Mouse (Mus musculus): Measurements from ENCODE around the gene AI854703. TPM values are rescaled to one million over a fixed set of nuclear protein-coding genes. Genes with fewer than 3 reads are reported as not detected.

The AI854703 gene
- polyA plus RNA-seq, 1 experiment from 2014 or later = 7.1 TPM

- no peak overlapping the region for H3K27ac ChIP-seq
- H3K4me2 ChIP-seq (ENCODE audit: low read length) = no peak overlapping the region
- WGBS = 18% methylated on average over 4 of the region's 4 CpGs
- no peak overlapping the region for H3K4me3 ChIP-seq (replicated peaks; ENCODE audit: low read depth, low read length)
- no peaks in the 10 kb centered on the region for H3K4me1 ChIP-seq (replicated peaks; ENCODE audit: insufficient read depth, low read length)
- H3K36me3 ChIP-seq (ENCODE audit: insufficient read depth, low read length) = no peaks in the 10 kb centered on the region
- H3K9ac ChIP-seq (ENCODE audit: low read depth, low read length) = no peak overlapping the region
- ATAC-seq (replicated peaks; ENCODE audit: low FRiP score, low read depth) (no peak), DNase-seq (ENCODE audit: low spot score) (peak; percentile 89)
- H3K27me3 ChIP-seq (ENCODE audit: insufficient read depth, low read length) = no peaks in the 10 kb centered on the region
- peak; percentile 80 for TF ChIP-seq CTCF (IDR thresholded peaks at IDR 0.05; ENCODE audit: low read depth)
- H3K9me3 ChIP-seq (replicated peaks; ENCODE audit: low read length) = no peaks in the 10 kb centered on the region
Observed at GRCm38 (mm10) chr6:48642764-48643292, 16.3 kb downstream of the AI854703 start.

- no peak overlapping the region for H3K9ac ChIP-seq (ENCODE audit: low read depth, low read length)
- H3K27ac ChIP-seq = no peak overlapping the region
- DNase-seq (ENCODE audit: low spot score) (peak; percentile 89), ATAC-seq (replicated peaks; ENCODE audit: low FRiP score, low read depth) (0 out of 2 replicates have a peak, but pooled peaks have one; percentile 34)
- H3K9me3 ChIP-seq (replicated peaks; ENCODE audit: low read length) = no peaks in the 10 kb centered on the region
- no peaks in the 10 kb centered on the region for H3K36me3 ChIP-seq (ENCODE audit: insufficient read depth, low read length)
- H3K27me3 ChIP-seq (ENCODE audit: insufficient read depth, low read length) = no peaks in the 10 kb centered on the region
- H3K4me3 ChIP-seq (replicated peaks; ENCODE audit: low read depth, low read length) = no peak overlapping the region
- no peaks in the 10 kb centered on the region for H3K4me1 ChIP-seq (replicated peaks; ENCODE audit: insufficient read depth, low read length)
- WGBS = 7% methylated on average over 12 of the region's 12 CpGs
- TF ChIP-seq CTCF (IDR thresholded peaks at IDR 0.05; ENCODE audit: low read depth) = peak; percentile 87
- 0 out of 2 replicates have a peak overlapping the region, but pooled peaks have one; percentile 2 for H3K4me2 ChIP-seq (ENCODE audit: low read length)
Observed at GRCm38 (mm10) chr6:48645660-48646308, 19.2 kb downstream of the AI854703 start.

- Histone ChIP-seq H3K4me1 (replicated peaks; ENCODE audit: insufficient read depth, low read length) (no peaks in the 10 kb centered on the region), H3K9ac (ENCODE audit: low read depth, low read length) (no peak overlapping the region), H3K36me3 (ENCODE audit: insufficient read depth, low read length) (no peaks in the 10 kb centered on the region), H3K4me3 (replicated peaks; ENCODE audit: low read depth, low read length) (no peak overlapping the region), H3K27me3 (ENCODE audit: insufficient read depth, low read length) (no peaks in the 10 kb centered on the region), H3K27ac (no peak overlapping the region), H3K9me3 (replicated peaks; ENCODE audit: low read length) (no peaks in the 10 kb centered on the region), H3K4me2 (ENCODE audit: low read length) (no peak overlapping the region)
- ATAC-seq (replicated peaks; ENCODE audit: low FRiP score, low read depth) (no peak), DNase-seq (ENCODE audit: low spot score) (no peak)
- TF ChIP-seq CTCF (IDR thresholded peaks at IDR 0.05; ENCODE audit: low read depth) = no peak
- 83% methylated on average over 4 of the region's 4 CpGs for WGBS
Observed at GRCm38 (mm10) chr6:48646309-48646690, 19.7 kb downstream of the AI854703 start.

DNA sequence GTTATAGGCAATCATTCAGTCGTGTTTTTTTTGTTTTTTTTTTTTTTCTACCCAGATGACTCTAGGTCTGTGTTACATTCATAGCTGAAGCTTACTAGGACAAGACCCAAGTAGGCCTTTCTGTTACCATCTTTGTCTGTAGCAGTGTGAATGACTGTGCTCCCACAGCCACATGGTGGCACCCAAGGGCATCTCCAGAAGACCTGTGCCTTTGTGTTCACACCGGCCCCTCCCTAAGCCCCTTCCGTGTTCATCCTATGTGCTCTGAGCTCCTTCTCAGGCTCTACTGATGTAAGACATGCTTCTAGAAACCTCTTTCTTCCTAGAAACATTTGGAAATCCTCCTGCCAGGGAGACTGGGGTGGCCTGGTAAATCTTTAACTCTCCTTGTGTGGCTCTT, 20.4 kb downstream of the AI854703 start, which contains the start of gene Gimap8:
Gene Gimap8 (plus strand): TSS at position 240 of the 400 bp plus-strand sequence.
- DNase-seq (ENCODE audit: low spot score) (peak; percentile 67), ATAC-seq (replicated peaks; ENCODE audit: low FRiP score, low read depth) (0 out of 2 replicates have a peak, but pooled peaks have one; percentile 42)
- peak; percentile 71 for TF ChIP-seq CTCF (IDR thresholded peaks at IDR 0.05; ENCODE audit: low read depth)
- WGBS = 29% methylated on average over 3 of the region's 3 CpGs
- no peak within 1 kb of the TSS for H3K4me3 ChIP-seq (replicated peaks; ENCODE audit: low read depth, low read length)
- H3K27ac ChIP-seq = no peak within 1 kb of the TSS
- H3K4me2 ChIP-seq (ENCODE audit: low read length) = peak within 1 kb of the TSS; percentile 21; the same call in 1 of the 2 replicates
- no peaks in the 10 kb centered on the region for H3K9me3 ChIP-seq (replicated peaks; ENCODE audit: low read length)
- no peak within 1 kb of the TSS for H3K9ac ChIP-seq (ENCODE audit: low read depth, low read length)
- H3K36me3 ChIP-seq (ENCODE audit: insufficient read depth, low read length) = no peaks in the 10 kb centered on the region
- no peaks in the 10 kb centered on the region for H3K4me1 ChIP-seq (replicated peaks; ENCODE audit: insufficient read depth, low read length)
- H3K27me3 ChIP-seq (ENCODE audit: insufficient read depth, low read length) = no peaks in the 10 kb centered on the region

DNA sequence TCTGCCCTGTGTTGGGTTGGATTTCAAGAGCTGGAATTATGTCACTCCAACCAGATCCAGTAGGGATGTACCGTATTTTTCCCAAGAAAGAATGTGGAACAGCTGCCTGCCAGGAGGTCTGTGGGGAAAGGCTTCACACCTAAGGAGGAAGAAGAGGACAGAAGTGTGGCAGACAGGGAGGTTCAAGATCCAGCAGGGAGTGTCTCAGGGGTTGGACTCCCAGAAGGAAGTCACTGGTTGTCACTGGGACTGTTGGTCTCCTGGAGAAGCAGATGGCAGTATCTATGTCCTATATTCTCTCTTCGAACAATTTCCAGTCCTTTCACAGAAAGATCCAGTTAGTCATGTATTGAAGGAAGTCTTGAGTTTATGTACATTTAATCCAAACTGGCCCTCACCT, 21.0 kb downstream of the AI854703 start:
- H3K4me2 ChIP-seq (ENCODE audit: low read length) = peak overlapping the region; percentile 21; the same call in 1 of the 2 replicates
- 73% methylated on average over 2 of the region's 2 CpGs for WGBS

DNA sequence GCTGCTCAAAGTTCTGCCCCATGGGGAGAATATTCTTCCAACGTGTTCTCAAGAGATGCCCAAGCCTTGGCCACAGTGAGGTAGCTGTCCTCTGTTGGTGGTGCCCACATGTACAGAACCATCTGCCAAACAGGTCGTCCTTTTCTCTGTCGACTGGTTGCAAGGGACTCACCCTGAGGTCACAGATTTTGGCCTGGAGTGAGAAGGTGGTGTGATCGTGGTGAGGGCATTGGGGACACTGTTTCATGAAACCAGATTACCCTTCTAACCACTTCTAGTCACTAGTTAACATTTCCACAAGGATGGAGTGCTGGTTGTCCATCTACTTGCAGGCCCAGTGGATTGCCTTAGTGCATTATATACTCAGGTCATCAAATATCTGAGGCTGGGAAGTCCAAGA, 22.2 kb downstream of the AI854703 start:
- H3K4me3 ChIP-seq (replicated peaks; ENCODE audit: low read depth, low read length) = no peak overlapping the region
- H3K9ac ChIP-seq (ENCODE audit: low read depth, low read length) = no peak overlapping the region
- no peak for DNase-seq (ENCODE audit: low spot score)
- TF ChIP-seq CTCF (IDR thresholded peaks at IDR 0.05; ENCODE audit: low read depth) = no peak
- H3K4me2 ChIP-seq (ENCODE audit: low read length) = no peak overlapping the region
- 88% methylated on average over 4 of the region's 4 CpGs for WGBS
- H3K27me3 ChIP-seq (ENCODE audit: insufficient read depth, low read length) = no peaks in the 10 kb centered on the region
- H3K27ac ChIP-seq = no peak overlapping the region
- H3K4me1 ChIP-seq (replicated peaks; ENCODE audit: insufficient read depth, low read length) = no peaks in the 10 kb centered on the region
- no peak for ATAC-seq (replicated peaks; ENCODE audit: low FRiP score, low read depth)
- no peaks in the 10 kb centered on the region for H3K9me3 ChIP-seq (replicated peaks; ENCODE audit: low read length)
- no peaks in the 10 kb centered on the region for H3K36me3 ChIP-seq (ENCODE audit: insufficient read depth, low read length)

More for the DNA sequence above, 21.0 kb downstream of the AI854703 start:
- Histone ChIP-seq H3K4me1 (replicated peaks; ENCODE audit: insufficient read depth, low read length) (no peaks in the 10 kb centered on the region), H3K36me3 (ENCODE audit: insufficient read depth, low read length) (no peaks in the 10 kb centered on the region), H3K4me3 (replicated peaks; ENCODE audit: low read depth, low read length) (no peak overlapping the region), H3K9me3 (replicated peaks; ENCODE audit: low read length) (no peaks in the 10 kb centered on the region), H3K27me3 (ENCODE audit: insufficient read depth, low read length) (no peaks in the 10 kb centered on the region), H3K9ac (ENCODE audit: low read depth, low read length) (no peak overlapping the region), H3K27ac (no peak overlapping the region)
- ATAC-seq (replicated peaks; ENCODE audit: low FRiP score, low read depth) = 0 out of 2 replicates have a peak, but pooled peaks have one; percentile 29
- DNase-seq (ENCODE audit: low spot score) = no peak
- no peak for TF ChIP-seq CTCF (IDR thresholded peaks at IDR 0.05; ENCODE audit: low read depth)
